Mouse (Mus musculus): ENCODE results near the gene Gnb3. TPM values are rescaled to one million over a fixed set of nuclear protein-coding genes. Genes with fewer than 3 reads are reported as not detected.
A peak's percentile ranks its signal among the peaks of the same experiment; 100 is the strongest.
"Not testable (repeated sequence)": the region's sequence is repeated elsewhere in the genome, so short reads cannot be mapped to it uniquely, and the experiment has no call there.

Gene Gnb3
- polyA plus RNA-seq, 1 experiment from 2014 or later, result 2.1 TPM

- peak; percentile 21; the same call in 1 of the 2 replicates for ATAC-seq (ENCODE audit: insufficient number of reproducible peaks, low FRiP score, low TSS enrichment, low read depth)
- Histone ChIP-seq H3K4me1 (peaks cover 40% of the 10 kb centered on the region), H3K4me3 (replicated peaks) (peak overlapping the region; percentile 73), H3K27ac (replicated peaks) (peak overlapping the region; percentile 94), H3K27me3 (no peaks in the 10 kb centered on the region), H3K9ac (no peak overlapping the region), H3K36me3 (peaks cover 66% of the 10 kb centered on the region), H3K9me3 (replicated peaks) (no peaks in the 10 kb centered on the region), H3K4me2 (replicated peaks) (peak overlapping the region; percentile 79)
- 36% methylated on average over 7 of the region's 8 CpGs for WGBS
Measured at GRCm38 (mm10) chr6:124814448-124814847, 25.6 kb downstream of the Gnb3 start.

- peak; percentile 89 for ATAC-seq (ENCODE audit: insufficient number of reproducible peaks, low FRiP score, low TSS enrichment, low read depth)
- Histone ChIP-seq H3K27me3 (no peaks in the 10 kb centered on the region), H3K9ac (peak within 1 kb of the TSS; percentile 78), H3K36me3 (peaks cover 61% of the 10 kb centered on the region), H3K4me2 (replicated peaks) (peak within 1 kb of the TSS; percentile 79), H3K27ac (replicated peaks) (peak within 1 kb of the TSS; percentile 94), H3K4me3 (replicated peaks) (peak within 1 kb of the TSS; percentile 73), H3K9me3 (replicated peaks) (no peaks in the 10 kb centered on the region), H3K4me1 (peaks cover 40% of the 10 kb centered on the region)
- WGBS, result under 1% methylated on average over 22 of the region's 22 CpGs
Measured at GRCm38 (mm10) chr6:124813933-124814332, 26.1 kb downstream of the Gnb3 start, which contains the start of gene Tpi1. Gene Tpi1, minus strand, starts transcription at chr6:124814296.

GRCm38 (mm10) chr6:124813496-124813895 lies 26.6 kb downstream of the Gnb3 start:
- peaks cover 56% of the 10 kb centered on the region for H3K36me3 ChIP-seq
- no peaks in the 10 kb centered on the region for H3K9me3 ChIP-seq (replicated peaks)
- WGBS, result 0% methylated on average over 18 of the region's 18 CpGs

GRCm38 (mm10) chr6:124812848-124813247 lies 27.2 kb downstream of the Gnb3 start:
- H3K4me2 ChIP-seq (replicated peaks), result peak overlapping the region; percentile 79
- H3K27ac ChIP-seq (replicated peaks), result peak overlapping the region; percentile 94
- H3K9ac ChIP-seq, result peak overlapping the region; percentile 78
- peaks cover 45% of the 10 kb centered on the region for H3K4me1 ChIP-seq
- ATAC-seq (ENCODE audit: insufficient number of reproducible peaks, low FRiP score, low TSS enrichment, low read depth), result no peak
- no peaks in the 10 kb centered on the region for H3K9me3 ChIP-seq (replicated peaks)
- no peaks in the 10 kb centered on the region for H3K27me3 ChIP-seq
- H3K36me3 ChIP-seq, result peaks cover 50% of the 10 kb centered on the region
- 11% methylated on average over 9 of the region's 9 CpGs for WGBS
- peak overlapping the region; percentile 73 for H3K4me3 ChIP-seq (replicated peaks)

More at GRCm38 (mm10) chr6:124813496-124813895, 26.6 kb downstream of the Gnb3 start:
- ATAC-seq (ENCODE audit: insufficient number of reproducible peaks, low FRiP score, low TSS enrichment, low read depth), result peak; percentile 63
- Histone ChIP-seq H3K4me2 (replicated peaks) (peak overlapping the region; percentile 79), H3K9ac (peak overlapping the region; percentile 78), H3K27me3 (no peaks in the 10 kb centered on the region), H3K27ac (replicated peaks) (peak overlapping the region; percentile 94), H3K4me1 (peaks cover 40% of the 10 kb centered on the region), H3K4me3 (replicated peaks) (peak overlapping the region; percentile 73)

- WGBS, result 76% methylated on average over 24 of the region's 24 CpGs
- no peaks in the 10 kb centered on the region for H3K9me3 ChIP-seq (replicated peaks)
- 0 out of 2 replicates have a peak overlapping the region, but pooled peaks have one; percentile 78 for H3K9ac ChIP-seq
- H3K36me3 ChIP-seq, result peaks cover 41% of the 10 kb centered on the region
- peak overlapping the region; percentile 73 for H3K4me3 ChIP-seq (replicated peaks)
- H3K27me3 ChIP-seq, result no peaks in the 10 kb centered on the region
- ATAC-seq (ENCODE audit: insufficient number of reproducible peaks, low FRiP score, low TSS enrichment, low read depth), result no peak
- peak overlapping the region; percentile 94 for H3K27ac ChIP-seq (replicated peaks)
- peak overlapping the region; percentile 79 for H3K4me2 ChIP-seq (replicated peaks)
- H3K4me1 ChIP-seq, result peaks cover 45% of the 10 kb centered on the region
Measured at GRCm38 (mm10) chr6:124811701-124812560, 28.1 kb downstream of the Gnb3 start.

- 85% methylated on average over 4 of the region's 4 CpGs for WGBS
Measured at GRCm38 (mm10) chr6:124811403-124811665, 28.7 kb downstream of the Gnb3 start.

GRCm38 (mm10) chr6:124810566-124811402 lies 29.3 kb downstream of the Gnb3 start:
- not testable (repeated sequence) for H3K9ac ChIP-seq; ATAC-seq (ENCODE audit: insufficient number of reproducible peaks, low FRiP score, low TSS enrichment, low read depth); H3K4me3 ChIP-seq (replicated peaks); H3K27me3 ChIP-seq; H3K9me3 ChIP-seq (replicated peaks)
- peak overlapping the region; percentile 76; the same call in 1 of the 2 replicates for H3K4me2 ChIP-seq (replicated peaks)
- H3K36me3 ChIP-seq, result peaks cover 31% of the 10 kb centered on the region
- peak overlapping the region; percentile 88; the same call in 1 of the 2 replicates for H3K27ac ChIP-seq (replicated peaks)
- 83% methylated on average over 11 of the region's 11 CpGs for WGBS
- H3K4me1 ChIP-seq, result peaks cover 52% of the 10 kb centered on the region

More at GRCm38 (mm10) chr6:124811403-124811665, 28.7 kb downstream of the Gnb3 start:
- no peaks in the 10 kb centered on the region for H3K9me3 ChIP-seq (replicated peaks)
- H3K4me1 ChIP-seq, result peaks cover 48% of the 10 kb centered on the region
- no peak overlapping the region for H3K9ac ChIP-seq
- no peak overlapping the region for H3K4me3 ChIP-seq (replicated peaks)
- peak overlapping the region; percentile 94; the same call in 1 of the 2 replicates for H3K27ac ChIP-seq (replicated peaks)
- no peak overlapping the region for H3K4me2 ChIP-seq (replicated peaks)
- no peak for ATAC-seq (ENCODE audit: insufficient number of reproducible peaks, low FRiP score, low TSS enrichment, low read depth)
- no peaks in the 10 kb centered on the region for H3K27me3 ChIP-seq
- H3K36me3 ChIP-seq, result peaks cover 35% of the 10 kb centered on the region

- no peak for ATAC-seq (ENCODE audit: insufficient number of reproducible peaks, low FRiP score, low TSS enrichment, low read depth)
- H3K4me1 ChIP-seq, result peaks cover 57% of the 10 kb centered on the region
- peak overlapping the region; percentile 76 for H3K4me2 ChIP-seq (replicated peaks)
- H3K9ac ChIP-seq, result peak overlapping the region; percentile 23
- H3K27ac ChIP-seq (replicated peaks), result peak overlapping the region; percentile 88
- H3K9me3 ChIP-seq (replicated peaks), result no peaks in the 10 kb centered on the region
- WGBS, result 47% methylated on average over 14 of the region's 14 CpGs
- no peaks in the 10 kb centered on the region for H3K27me3 ChIP-seq
- H3K4me3 ChIP-seq (replicated peaks), result peak overlapping the region; percentile 49
- H3K36me3 ChIP-seq, result peaks cover 24% of the 10 kb centered on the region
Measured at GRCm38 (mm10) chr6:124809775-124810538, 30.1 kb downstream of the Gnb3 start.

- ATAC-seq (ENCODE audit: insufficient number of reproducible peaks, low FRiP score, low TSS enrichment, low read depth), result peak; percentile 8
- Histone ChIP-seq H3K4me2 (replicated peaks) (peak overlapping the region; percentile 76), H3K9ac (peak overlapping the region; percentile 23), H3K4me3 (replicated peaks) (peak overlapping the region; percentile 49), H3K27ac (replicated peaks) (peak overlapping the region; percentile 88), H3K4me1 (peaks cover 53% of the 10 kb centered on the region), H3K9me3 (replicated peaks) (no peaks in the 10 kb centered on the region), H3K36me3 (peaks cover 24% of the 10 kb centered on the region), H3K27me3 (no peaks in the 10 kb centered on the region)
- under 1% methylated on average over 34 of the region's 35 CpGs for WGBS
Measured at GRCm38 (mm10) chr6:124809052-124809774, 30.9 kb downstream of the Gnb3 start.

GRCm38 (mm10) chr6:124808358-124809012 lies 31.6 kb downstream of the Gnb3 start, which contains the start of gene Spsb2:
Gene Spsb2, plus strand, starts transcription at chr6:124808661.
- H3K4me3 ChIP-seq (replicated peaks), result peak within 1 kb of the TSS; percentile 49
- 5% methylated on average over 29 of the region's 29 CpGs for WGBS
- peak within 1 kb of the TSS; percentile 88 for H3K27ac ChIP-seq (replicated peaks)
- H3K27me3 ChIP-seq, result no peaks in the 10 kb centered on the region
- H3K36me3 ChIP-seq, result peaks cover 24% of the 10 kb centered on the region
- ATAC-seq (ENCODE audit: insufficient number of reproducible peaks, low FRiP score, low TSS enrichment, low read depth), result peak; percentile 21
- H3K9ac ChIP-seq, result peak within 1 kb of the TSS; percentile 23
- no peaks in the 10 kb centered on the region for H3K9me3 ChIP-seq (replicated peaks)
- peak within 1 kb of the TSS; percentile 76 for H3K4me2 ChIP-seq (replicated peaks)
- peaks cover 52% of the 10 kb centered on the region for H3K4me1 ChIP-seq
